Mouse (Mus musculus) frontal cortex, postnatal 36 days (tissue): ENCODE measurements around the gene Crtac1.
A peak's percentile ranks its signal among the peaks of the same experiment; 100 is the strongest.

ENCODE experiments used
- DNase-seq, 2 experiments: peaks; one replicate each; pipeline ENCODE4 v3.0.0; 2022; ENCODE audit warnings: low spot score in 2 of 2

The Crtac1 gene

DNA sequence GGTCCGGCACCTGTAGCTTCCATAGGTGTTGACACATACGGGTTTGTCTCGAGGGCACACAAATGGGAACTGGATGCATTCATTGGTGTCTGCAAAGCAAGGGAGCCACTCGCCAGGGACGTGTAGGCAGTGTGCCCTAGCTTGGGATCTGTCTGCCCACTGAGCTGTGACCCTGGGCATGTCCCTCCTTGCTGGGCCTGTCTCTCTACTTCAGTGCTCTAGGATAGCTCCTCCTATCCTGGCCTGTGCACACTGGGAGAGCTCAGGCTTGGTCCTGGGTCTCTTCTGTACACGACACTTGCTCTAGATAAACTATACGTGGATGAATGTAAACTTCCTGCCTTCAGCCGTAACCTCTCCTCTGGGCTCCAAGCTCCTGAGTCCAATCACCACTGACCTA, 147.4 kb downstream of the Crtac1 start:
- no peak for DNase-seq

DNA sequence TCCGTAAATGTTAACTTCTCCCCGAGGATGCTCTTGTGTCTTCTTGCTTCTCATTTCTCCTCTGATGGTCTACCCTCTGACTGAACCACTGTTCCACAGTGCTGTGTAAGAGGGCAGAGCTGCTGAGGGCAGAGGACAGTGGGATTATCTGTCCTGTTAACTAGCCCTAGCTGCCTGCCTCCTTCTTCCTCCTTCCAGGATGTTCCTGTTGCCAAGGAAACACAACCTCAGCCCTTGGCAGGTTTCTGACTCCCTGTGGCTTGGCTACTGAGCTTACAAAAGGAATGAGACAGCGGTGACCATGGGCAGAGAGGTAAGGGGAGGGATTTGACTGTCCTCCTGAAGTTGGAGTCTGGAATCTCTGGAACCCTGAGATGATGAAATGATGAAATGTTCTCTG, 152.0 kb downstream of the Crtac1 start:
- no peak for DNase-seq

DNA sequence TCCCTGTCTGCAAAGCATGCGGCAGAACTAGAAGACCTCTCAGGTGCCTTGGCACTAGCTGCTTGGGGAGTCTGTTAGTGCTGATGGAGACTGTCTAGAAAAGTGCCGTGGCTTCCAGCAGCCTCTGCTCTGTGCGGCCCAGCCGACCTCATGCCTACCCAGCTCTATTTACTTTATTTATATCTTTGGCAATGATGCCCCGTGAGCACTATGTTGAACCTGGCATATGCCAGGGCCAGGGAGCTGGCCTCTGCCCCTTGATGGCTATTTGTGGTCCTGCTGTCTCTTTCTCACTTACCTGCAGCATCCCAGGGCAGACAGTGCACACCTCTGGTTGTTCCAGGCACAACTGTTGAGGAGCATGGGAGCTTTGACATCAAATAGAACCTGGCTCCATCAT, 153.1 kb downstream of the Crtac1 start:
- DNase-seq: no peak

DNA sequence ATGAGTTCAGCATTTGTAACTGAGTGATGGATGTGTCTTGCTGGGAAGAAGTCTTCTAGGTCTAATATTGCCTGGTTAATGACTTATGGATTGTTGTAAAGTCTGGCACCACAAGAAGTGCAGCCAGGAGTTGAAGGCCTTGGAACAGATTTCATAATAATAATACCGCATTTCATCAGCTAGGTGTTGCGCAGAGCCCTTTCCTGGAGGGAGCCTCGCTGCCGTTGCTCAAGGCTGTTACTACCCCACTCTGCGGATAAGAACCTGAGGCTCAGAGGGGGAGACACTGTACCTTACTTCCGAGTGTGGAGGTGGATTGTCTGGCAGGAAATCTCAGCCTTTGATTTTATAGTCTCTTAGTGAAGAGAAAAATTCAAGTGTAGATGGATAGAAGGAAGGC, 154.3 kb downstream of the Crtac1 start:
- no peak for DNase-seq

- peak; percentile 91 to 97 for DNase-seq
These were observed 159.3 kb downstream of the Crtac1 start for GRCm38 (mm10) chr19:42272003-42272963.

DNA sequence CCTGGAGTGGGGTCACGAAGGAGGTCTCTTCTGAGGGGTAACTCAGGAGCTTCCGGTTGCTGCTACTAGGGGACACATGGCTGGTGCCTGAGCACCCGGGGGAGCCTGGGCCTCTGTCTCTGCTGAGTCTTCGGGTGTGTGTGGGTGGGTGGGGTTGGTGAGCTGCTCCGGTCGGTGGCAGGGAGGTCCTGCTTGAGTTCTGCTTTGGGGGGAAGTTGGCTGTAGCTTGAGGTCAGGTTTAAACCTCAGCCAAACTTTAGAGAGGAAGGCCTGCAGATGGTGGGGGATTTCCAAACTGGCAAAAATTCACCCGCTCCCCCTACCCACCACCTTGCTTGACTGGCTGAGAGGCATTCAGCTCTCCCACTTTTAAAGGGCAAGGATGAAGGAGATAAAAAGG, 160.4 kb downstream of the Crtac1 start:
- no peak for DNase-seq

GRCm38 (mm10) chr19:42270119-42270518, 161.5 kb downstream of the Crtac1 start:
- no peak for DNase-seq

GRCm38 (mm10) chr19:42268337-42268736, 163.2 kb downstream of the Crtac1 start:
- no peak for DNase-seq

DNA sequence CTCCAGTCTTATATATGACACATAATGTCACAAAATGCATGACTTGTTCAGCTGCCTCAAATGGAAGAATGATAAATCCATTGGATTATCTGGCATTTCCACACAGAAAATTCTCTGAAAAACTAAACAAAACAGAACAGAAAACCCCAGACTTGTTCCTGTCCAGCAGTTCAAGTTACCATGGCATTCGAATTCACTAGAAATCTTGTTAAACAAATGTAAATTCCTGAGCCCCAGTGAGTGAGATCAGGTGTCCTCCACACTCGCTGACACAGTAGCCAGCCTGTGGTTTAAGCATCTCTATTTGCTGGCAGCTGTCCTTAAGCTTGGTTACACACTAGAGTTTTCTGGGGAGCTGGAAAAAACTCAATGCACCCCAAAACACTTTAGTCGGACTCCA, 168.1 kb downstream of the Crtac1 start:
- no peak for DNase-seq

DNA sequence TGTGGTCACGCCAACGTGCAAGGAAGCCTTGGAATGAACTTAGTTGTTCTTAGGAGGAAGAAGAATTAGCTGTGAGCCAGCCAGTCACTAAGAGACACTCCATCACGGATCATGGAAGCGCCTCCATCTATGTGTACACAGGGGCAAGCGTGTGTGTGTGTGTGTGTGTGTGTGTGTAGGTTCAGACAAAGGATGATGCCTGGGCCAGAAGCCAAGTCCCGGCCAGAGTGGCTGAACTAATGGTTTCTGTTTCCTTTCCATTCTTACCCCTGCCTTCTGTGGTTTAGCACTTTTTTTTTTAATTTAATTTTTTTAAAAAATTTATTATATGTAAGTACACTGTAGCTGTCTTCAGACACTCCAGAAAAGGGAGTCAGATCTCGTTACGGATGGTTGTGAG, 171.1 kb downstream of the Crtac1 start:
- no peak for DNase-seq

DNA sequence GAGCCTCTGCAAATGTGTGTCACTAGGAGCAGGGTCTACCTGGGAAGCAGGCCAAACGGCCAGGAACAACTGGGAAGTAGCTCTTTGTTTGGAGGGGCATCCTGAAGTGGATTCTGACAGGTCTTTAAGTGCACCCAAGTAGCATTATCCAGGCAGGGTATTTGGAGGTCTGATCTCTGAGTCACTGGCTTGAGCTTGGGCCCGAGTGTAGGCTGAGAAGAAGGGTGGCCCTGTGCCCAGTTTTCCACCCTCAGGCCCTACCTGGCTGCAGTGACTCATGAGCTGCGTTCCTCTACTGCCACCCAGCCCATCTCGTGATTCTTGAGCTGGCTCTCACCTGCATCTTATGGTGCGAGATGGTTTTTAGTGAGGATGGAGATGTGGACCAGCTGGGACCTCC, 173.0 kb downstream of the Crtac1 start:
- DNase-seq: no peak

GRCm38 (mm10) chr19:42258031-42258430, 173.6 kb downstream of the Crtac1 start:
- DNase-seq: no peak

GRCm38 (mm10) chr19:42257241-42257635, 174.3 kb downstream of the Crtac1 start:
- no peak for DNase-seq

DNA sequence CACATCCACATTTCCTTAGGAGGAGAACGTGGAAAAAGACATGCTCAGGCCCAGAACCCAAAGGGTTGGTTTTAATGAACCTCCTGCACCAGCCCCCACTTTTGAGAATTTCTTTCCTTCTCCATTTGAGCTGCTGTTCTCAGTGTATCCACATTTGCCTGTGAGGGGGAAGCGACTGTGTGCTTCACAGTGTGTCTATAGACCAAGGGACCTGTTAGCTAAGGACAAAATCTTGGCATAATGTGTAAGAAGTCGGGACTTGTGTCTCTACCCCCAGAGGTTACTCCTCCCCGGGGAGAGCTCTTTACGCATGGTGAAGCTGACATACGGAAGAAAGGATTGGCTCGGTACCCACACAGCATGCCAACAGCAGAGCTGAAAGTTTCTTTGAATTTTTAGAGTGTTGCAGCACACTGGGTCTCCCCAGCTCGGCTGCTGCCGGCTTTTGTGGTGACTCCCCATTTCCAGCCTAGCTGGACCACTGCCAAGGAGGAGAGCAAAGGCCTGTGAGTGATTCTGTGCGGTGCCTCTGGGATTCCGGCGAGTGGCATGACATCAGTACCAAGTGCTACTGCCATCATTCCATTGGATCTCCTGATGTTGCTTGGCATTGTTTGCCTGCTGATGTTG, 174.9 kb downstream of the Crtac1 start:
- DNase-seq: peak; percentile 48 to 55

DNA sequence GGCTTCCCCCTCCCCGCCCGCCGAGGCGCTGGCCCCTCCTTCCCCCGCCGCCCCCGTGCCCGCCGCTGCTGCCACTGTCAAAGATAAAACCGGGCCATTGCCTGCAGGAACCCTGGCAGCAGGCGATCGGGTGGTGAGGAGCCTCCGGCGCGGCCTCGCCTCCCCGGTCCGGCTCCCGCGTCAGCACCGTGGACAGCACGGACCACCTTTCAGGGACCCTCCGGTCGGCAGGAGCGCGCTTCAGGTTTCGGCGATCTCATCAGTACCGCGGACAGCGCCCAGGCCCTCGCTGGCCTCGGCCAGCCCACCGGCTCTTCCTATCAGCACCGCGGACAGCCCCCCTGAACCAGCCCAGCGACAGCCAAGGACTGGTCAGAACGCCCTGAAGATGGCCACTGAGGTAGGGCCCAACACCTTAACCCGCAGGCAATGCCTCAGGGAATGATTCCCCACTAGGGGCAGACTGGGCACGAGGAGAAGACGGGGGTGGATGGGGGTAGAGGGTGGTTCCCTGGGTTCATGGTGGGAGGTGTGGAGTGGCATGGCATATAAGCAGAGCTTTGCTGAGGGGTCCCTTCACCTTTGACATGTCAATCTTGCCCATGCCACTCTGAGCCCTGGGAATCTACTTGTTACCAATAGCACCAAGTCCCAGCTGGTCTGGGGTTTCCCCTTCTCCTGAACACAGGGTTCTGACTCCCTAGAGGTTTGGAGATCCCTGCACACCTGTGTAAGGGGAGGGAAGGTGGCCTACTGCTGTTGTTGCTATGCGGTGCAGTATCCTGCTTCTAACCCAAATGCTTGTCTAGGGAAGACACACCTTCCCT, 175.6 kb downstream of the Crtac1 start:
- peak; percentile 46 to 51 for DNase-seq

GRCm38 (mm10) chr19:42255438-42255783, 176.2 kb downstream of the Crtac1 start:
- peak; percentile 55 to 57 for DNase-seq

DNA sequence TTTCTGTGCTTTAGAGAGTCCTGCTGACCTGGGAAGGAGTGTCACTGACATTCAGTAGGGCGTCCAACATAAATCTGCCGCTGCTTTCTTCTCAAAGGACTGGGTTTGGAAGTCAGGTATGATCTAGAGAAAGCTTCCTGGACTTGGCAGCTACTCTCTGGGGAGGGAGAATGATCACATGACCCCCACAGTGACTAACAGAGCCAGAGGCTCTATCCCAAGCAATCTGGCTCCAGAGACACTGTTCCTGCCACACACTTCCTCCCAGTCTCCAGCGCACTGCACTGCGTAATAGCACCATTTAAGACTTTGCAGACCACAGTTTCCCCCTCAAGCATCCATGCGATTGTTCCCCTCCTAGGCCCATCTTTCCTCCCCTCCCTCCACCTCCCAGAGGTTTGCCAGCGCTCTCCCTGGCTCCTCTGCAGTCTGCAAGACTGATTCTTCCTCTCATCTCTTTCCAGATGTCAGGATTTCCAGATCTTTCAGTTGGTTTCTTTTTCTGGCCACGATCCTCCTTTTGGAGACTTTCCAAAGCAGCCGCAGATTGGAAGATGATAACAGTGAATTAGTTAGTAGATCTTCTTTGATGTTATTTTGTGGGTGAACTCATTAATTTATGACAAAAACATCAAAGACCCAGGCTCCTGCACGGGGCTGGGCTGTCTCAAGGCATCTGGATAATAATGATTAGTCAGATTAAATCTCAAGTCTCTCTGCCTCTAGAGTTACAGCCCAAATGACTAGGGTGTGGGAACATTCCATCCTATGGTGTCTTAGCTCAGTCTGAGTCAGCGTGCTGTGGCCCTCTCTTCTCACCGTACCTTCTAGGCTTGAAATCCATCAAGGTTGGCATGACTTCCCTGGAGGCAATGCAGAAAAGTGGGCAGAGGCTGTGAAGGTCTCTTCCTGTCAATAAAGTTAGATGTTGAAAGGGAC, 181.3 kb downstream of the Crtac1 start:
- DNase-seq: no peak

GRCm38 (mm10) chr19:42247519-42247918, 184.1 kb downstream of the Crtac1 start, which contains the start of gene Golga7b:
TSS of gene Golga7b (plus strand) at chr19:42247574.
- no peak for DNase-seq

- no peak for DNase-seq
These were observed 185.0 kb downstream of the Crtac1 start for GRCm38 (mm10) chr19:42246626-42247025.

DNA sequence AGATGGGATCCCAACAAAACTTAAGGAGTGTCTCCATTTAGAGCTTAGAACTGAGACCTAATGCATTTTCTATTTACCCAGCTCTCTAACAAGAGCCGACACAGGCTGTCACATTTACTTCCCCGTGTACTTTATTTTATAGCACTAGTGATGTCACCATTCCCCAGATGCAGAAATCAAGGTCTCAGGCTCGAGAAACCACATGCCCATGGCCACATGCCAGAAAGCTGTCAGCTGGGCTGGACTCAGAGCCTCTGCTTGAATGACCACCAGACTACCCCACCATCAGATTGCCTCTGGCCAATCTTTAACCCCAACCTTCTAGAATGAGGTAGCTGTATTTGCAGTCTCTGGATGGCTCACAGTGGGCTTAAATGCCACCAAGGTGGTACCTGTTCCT, 188.2 kb downstream of the Crtac1 start:
- DNase-seq: no peak

DNA sequence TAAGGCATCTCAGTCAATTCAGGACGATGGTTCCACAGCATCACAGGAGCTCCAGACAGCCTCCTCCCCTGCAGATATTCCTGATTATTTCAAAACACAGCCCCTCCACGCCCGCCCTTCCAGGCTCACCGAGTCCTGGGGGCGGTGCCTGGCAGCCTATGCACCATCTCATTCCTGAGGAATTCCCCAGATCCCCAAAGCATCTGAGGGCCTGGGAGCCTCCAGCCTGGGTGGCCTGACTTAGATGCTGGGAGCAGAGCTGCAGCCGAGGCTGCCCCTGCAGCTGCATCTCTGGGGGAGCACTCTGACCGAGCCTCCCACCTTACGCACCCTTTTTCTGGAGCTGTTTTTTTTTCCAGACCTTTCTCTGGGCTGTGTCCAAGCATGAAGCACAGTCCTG, 190.7 kb downstream of the Crtac1 start:
- no peak for DNase-seq
